Mouse (Mus musculus) ES-E14 (cell line): ENCODE measurements at regions not wholly inside any gene's neighbourhood (a gene's known extent, or its start where the extent isn't known, plus 50 kb on each side); places are given as distances from the start of the nearest gene placed in this dataset.

Experiments
- DNase-seq: peaks from one replicate; pipeline ENCODE4 v3.0.0-alpha.2; 2013; ENCODE audit warnings: low read depth, low spot score
- H3K27ac ChIP-seq: 2 replicates; pipeline ENCODE4 v1.5.1; 2012; ENCODE audit warnings: low read depth, mild to moderate bottlenecking, low read length, moderate library complexity, mixed read lengths; ENCODE audit not compliant: poor library complexity, insufficient read depth, severe bottlenecking
- H3K36me3 ChIP-seq: 2 replicates; pipeline ENCODE4 v1.6.1; 2012; ENCODE audit warnings: mild to moderate bottlenecking, low read length, moderate library complexity, mixed read lengths; ENCODE audit not compliant: control insufficient read depth, poor library complexity, insufficient read depth, severe bottlenecking
- H3K4me1 ChIP-seq, 2 experiments: fragments of 150-350 bp in 1 of 2; sonication (generic) in 1 of 2; 2 replicates each; pipeline ENCODE4 v1.6.1; 2012; ENCODE audit warnings: low read length in 2 of 2, mild to moderate bottlenecking in 1 of 2, mixed read lengths in 1 of 2; ENCODE audit not compliant: control insufficient read depth in 2 of 2, insufficient read depth in 2 of 2, poor library complexity in 1 of 2
- H3K4me3 ChIP-seq, 2 experiments: fragments of 150-350 bp in 1 of 2; sonication (generic) in 1 of 2; 2 replicates each; pipeline ENCODE4 v1.5.1; 2012; ENCODE audit warnings: low read length in 2 of 2, low read depth in 1 of 2, mild to moderate bottlenecking in 1 of 2, mixed read lengths in 1 of 2; ENCODE audit not compliant: insufficient read depth in 1 of 2, poor library complexity in 1 of 2, severe bottlenecking in 1 of 2
- H3K9ac ChIP-seq: 2 replicates; pipeline ENCODE4 v1.6.1; 2012; ENCODE audit warnings: low read depth, mild to moderate bottlenecking, low read length, mixed read lengths; ENCODE audit not compliant: poor library complexity, insufficient read depth, severe bottlenecking
- H3K9me3 ChIP-seq: fragments of 150-350 bp; sonication (generic); 2 replicates; pipeline ENCODE4 v1.6.1; 2012; ENCODE audit warnings: low read depth, mild to moderate bottlenecking, low read length; ENCODE audit not compliant: control insufficient read depth, insufficient read depth
- CHD2 ChIP-seq: IDR thresholded peaks from 2 replicates; pipeline ENCODE4 v1.6.1; 2014; ENCODE audit warnings: mild to moderate bottlenecking, low read depth, low read length, inconsistent platforms
- HCFC1 ChIP-seq: IDR thresholded peaks from 2 replicates; pipeline ENCODE4 v1.6.1; 2012; ENCODE audit warnings: low read length, inconsistent platforms, borderline replicate concordance; ENCODE audit not compliant: insufficient read depth
- MAFK ChIP-seq: IDR thresholded peaks from 2 replicates; pipeline ENCODE4 v1.6.1; 2014; ENCODE audit warnings: mild to moderate bottlenecking, low read depth, low read length, inconsistent platforms; ENCODE audit not compliant: insufficient read depth
- ZC3H11A ChIP-seq: IDR thresholded peaks from 2 replicates; pipeline ENCODE4 v1.6.1; 2012; ENCODE audit warnings: low read depth, mild to moderate bottlenecking, inconsistent platforms, low read length, borderline replicate concordance
- ZNF384 ChIP-seq: IDR thresholded peaks from 2 replicates; pipeline ENCODE4 v1.6.1; 2012; ENCODE audit warnings: low read depth, low read length, inconsistent platforms
- in situ Hi-C, 2 experiments: fragments of 600-800 bp; cut with MboI; formaldehyde crosslinking; loops; one replicate each; pipeline ENCODE4 v1.15.1; 2025; ENCODE audit warnings: low sequenced_read_pairs in 2 of 2, inconsistent platforms in 1 of 2; ENCODE audit not compliant: unreplicated experiment in 2 of 2

DNA sequence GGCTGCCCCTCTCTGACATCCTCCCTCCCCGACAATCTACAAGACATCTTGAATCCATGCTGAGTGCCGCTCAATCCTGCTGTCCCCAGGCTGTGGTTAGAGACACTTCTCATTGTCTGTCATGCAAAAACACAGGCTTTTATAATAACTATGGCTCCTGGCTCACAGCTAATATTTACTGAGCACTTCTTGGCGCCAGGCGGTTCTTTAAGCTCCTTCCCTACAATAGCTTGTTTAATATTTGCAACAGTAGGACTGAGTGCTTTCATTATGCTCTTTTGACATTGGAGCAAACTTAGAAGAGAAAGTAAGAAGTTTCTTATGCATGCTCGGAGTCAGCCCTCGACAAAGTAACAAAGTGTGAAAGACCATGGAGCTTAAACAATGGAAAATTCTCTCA, 151.6 kb upstream of the Irx6 start:
- no peaks in the 10 kb centered on the region for H3K36me3 ChIP-seq
- H3K4me1 ChIP-seq = no peaks in the 10 kb centered on the region
- H3K4me3 ChIP-seq = no peak overlapping the region
- H3K9ac ChIP-seq = no peak overlapping the region
- DNase-seq = no peak
- in situ Hi-C loops = no loop called here
- H3K27ac ChIP-seq = no peak overlapping the region
- no peaks in the 10 kb centered on the region for H3K9me3 ChIP-seq
- no peak for TF ChIP-seq HCFC1
- no peak for TF ChIP-seq ZNF384
- no peak for TF ChIP-seq MAFK
- TF ChIP-seq CHD2 = no peak
- TF ChIP-seq ZC3H11A = no peak

DNA sequence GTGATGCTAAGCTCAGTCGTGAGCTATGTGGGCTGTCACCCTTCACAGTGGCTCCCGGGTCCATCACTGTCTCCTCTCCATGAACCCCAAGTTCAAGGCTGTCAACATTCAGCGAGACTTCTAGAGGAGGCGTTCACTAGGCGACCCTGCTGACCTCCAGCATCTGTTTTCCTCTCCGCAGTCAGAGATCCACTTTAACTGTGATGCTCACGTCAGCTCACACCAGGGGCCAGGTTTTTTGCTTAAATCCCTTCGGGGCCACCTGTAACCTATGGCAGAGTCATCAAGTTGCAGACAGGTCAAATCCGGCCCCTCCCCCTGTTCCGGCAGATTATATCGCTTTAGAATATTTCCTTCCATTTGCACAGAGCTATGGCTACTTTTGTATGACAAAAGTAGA, 144.3 kb upstream of the Irx6 start:
- no peak overlapping the region for H3K27ac ChIP-seq
- no peaks in the 10 kb centered on the region for H3K36me3 ChIP-seq
- in situ Hi-C loops = no loop called here
- no peaks in the 10 kb centered on the region for H3K4me1 ChIP-seq
- TF ChIP-seq HCFC1 (no peak), MAFK (no peak), ZC3H11A (no peak), CHD2 (no peak), ZNF384 (no peak)
- no peak for DNase-seq
- no peak overlapping the region for H3K4me3 ChIP-seq
- no peaks in the 10 kb centered on the region for H3K9me3 ChIP-seq
- no peak overlapping the region for H3K9ac ChIP-seq

DNA sequence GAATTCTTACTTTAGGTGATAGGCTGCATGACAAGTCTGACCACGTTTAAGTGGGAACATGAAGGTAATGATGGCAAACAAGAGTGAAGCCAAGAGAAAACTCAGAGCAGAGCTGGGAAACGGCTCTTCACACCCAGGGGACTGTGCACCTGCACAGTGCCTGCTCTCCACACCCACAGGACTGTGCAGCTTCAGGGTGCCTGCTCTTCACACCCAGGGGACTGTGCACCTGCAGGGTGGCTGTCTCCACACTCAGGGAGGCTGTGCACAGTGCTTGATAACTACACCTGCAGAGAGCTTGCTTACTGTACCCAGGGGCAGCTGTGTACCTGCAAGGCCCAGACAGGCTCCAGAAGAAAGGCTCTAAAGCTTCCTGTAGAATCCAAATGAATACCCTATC, 133.5 kb upstream of the Irx6 start:
- TF ChIP-seq MAFK (no peak), ZC3H11A (no peak), ZNF384 (no peak), HCFC1 (no peak), CHD2 (no peak)
- no peaks in the 10 kb centered on the region for H3K9me3 ChIP-seq
- in situ Hi-C loops = no loop called here
- no peak overlapping the region for H3K9ac ChIP-seq
- H3K4me3 ChIP-seq = no peak overlapping the region
- no peak overlapping the region for H3K27ac ChIP-seq
- no peak for DNase-seq
- no peaks in the 10 kb centered on the region for H3K4me1 ChIP-seq
- H3K36me3 ChIP-seq = no peaks in the 10 kb centered on the region

DNA sequence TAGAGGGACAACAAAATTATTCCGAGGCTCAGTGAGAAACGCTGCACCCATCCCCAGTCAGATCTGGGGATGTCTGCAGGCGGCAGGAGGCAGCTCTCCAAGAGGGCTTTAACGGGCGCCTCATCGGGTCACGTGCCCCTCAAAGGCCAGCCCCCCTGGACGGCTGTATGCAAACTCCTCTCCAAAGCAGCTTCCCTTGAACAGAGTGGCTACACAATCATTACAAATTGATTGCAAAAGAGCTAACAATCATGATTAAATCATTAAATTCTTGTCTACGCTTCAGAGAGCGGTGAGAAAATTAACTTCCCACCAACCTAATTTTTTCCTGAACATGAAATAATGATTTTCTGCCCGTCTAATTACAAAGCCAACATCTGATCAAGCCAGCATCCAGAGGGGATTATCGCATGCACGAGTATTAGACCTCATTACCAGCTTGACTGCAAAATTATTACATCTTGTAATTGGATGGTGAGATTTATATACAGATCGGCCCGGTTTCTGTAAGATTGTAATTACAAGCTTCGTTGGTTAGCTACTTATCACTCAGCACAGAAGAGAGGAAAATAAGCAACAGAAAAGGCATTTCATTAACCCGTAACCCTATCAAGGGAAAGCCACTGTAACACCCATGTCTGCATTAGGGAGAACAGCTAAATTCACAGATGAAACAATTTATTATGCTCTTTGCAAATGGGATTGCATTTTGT, 128.6 kb upstream of the Irx6 start:
- Histone ChIP-seq H3K36me3 (no peaks in the 10 kb centered on the region), H3K9ac (no peak overlapping the region), H3K9me3 (no peaks in the 10 kb centered on the region), H3K4me3 (no peak overlapping the region), H3K4me1 (no peaks in the 10 kb centered on the region), H3K27ac (no peak overlapping the region)
- in situ Hi-C loops = no loop called here
- no peak for DNase-seq
- no peak for TF ChIP-seq CHD2

DNA sequence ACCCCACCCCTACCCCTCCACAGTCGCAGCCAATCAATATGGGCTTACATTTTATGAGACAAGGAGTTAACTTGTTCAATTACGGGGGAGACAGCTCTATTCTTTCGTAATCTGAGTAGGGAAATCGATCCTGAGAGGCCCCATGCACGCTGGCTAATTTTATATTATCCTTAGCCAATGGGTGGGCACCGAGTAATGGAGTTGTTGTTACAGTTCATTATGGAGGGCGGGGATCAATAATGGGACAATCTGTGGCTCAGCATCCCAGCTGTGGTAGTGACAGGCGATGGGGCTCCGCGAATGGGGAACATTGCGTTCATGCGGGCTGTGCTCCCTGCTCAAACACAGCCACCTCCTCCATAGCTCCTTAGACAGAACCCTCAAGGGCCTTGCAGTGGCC, 118.9 kb upstream of the Irx6 start:
- H3K36me3 ChIP-seq = no peaks in the 10 kb centered on the region
- no peak overlapping the region for H3K9ac ChIP-seq
- H3K4me3 ChIP-seq = no peak overlapping the region
- in situ Hi-C loops = no loop called here
- DNase-seq = no peak
- TF ChIP-seq MAFK = no peak
- no peak for TF ChIP-seq ZNF384
- no peak for TF ChIP-seq CHD2
- TF ChIP-seq HCFC1 = no peak
- TF ChIP-seq ZC3H11A = no peak
- H3K9me3 ChIP-seq = no peaks in the 10 kb centered on the region
- no peaks in the 10 kb centered on the region for H3K4me1 ChIP-seq
- no peak overlapping the region for H3K27ac ChIP-seq
